Mouse (Mus musculus) E14TG2a.4 (cell line): Measurements from ENCODE around the gene Cx3cl1.

ENCODE experiments used
- H3K27me3 ChIP-seq: 2 replicates; pipeline ENCODE4 v1.6.1; 2014; ENCODE audit warnings: low read length, control low read depth; ENCODE audit not compliant: insufficient read depth
- H3K36me3 ChIP-seq: 2 replicates; pipeline ENCODE4 v1.6.1; 2014; ENCODE audit warnings: low read length, control low read depth; ENCODE audit not compliant: insufficient read depth
- H3K4me1 ChIP-seq: replicated peaks from 2 replicates; pipeline ENCODE4 v1.6.1; 2014; ENCODE audit warnings: low read depth, low read length, control low read depth
- H3K4me3 ChIP-seq: replicated peaks from 2 replicates; pipeline ENCODE4 v1.5.1; 2014; ENCODE audit warnings: mild to moderate bottlenecking, low read length
- H3K9me3 ChIP-seq: 2 replicates; pipeline ENCODE4 v1.6.1; 2014; ENCODE audit warnings: low read length, control low read depth
- CTCF ChIP-seq: conservative IDR thresholded peaks from 2 replicates; pipeline ENCODE4 v1.5.1; 2014; ENCODE audit warnings: low read length
- NANOG ChIP-seq: IDR thresholded peaks from 2 replicates; pipeline ENCODE4 v1.6.1; 2014; ENCODE audit warnings: borderline replicate concordance, low read length, mixed read lengths
- POU5F1 ChIP-seq: IDR thresholded peaks from 2 replicates; pipeline ENCODE4 v1.6.1; 2014; ENCODE audit warnings: low read length, borderline replicate concordance

Gene Cx3cl1

GRCm38 (mm10) chr8:94771941-94772670 lies at the start of gene Cx3cl1:
Gene Cx3cl1 (plus strand): TSS chr8:94772009.
- Histone ChIP-seq H3K9me3 (no peaks in the 10 kb centered on the region), H3K4me3 (peak within 1 kb of the TSS; percentile 78), H3K36me3 (no peaks in the 10 kb centered on the region), H3K27me3 (peaks cover 81% of the 10 kb centered on the region), H3K4me1 (peaks cover 15% of the 10 kb centered on the region)
- no peak for TF ChIP-seq POU5F1
- TF ChIP-seq CTCF = no peak
- no peak for TF ChIP-seq NANOG

GRCm38 (mm10) chr8:94725998-94726397 lies 45.8 kb upstream of the Cx3cl1 start:
- Histone ChIP-seq H3K4me3 (no peak overlapping the region), H3K36me3 (no peaks in the 10 kb centered on the region), H3K9me3 (peaks cover 5% of the 10 kb centered on the region), H3K4me1 (no peaks in the 10 kb centered on the region), H3K27me3 (no peaks in the 10 kb centered on the region)
- TF ChIP-seq NANOG (no peak), CTCF (no peak), POU5F1 (no peak)

DNA sequence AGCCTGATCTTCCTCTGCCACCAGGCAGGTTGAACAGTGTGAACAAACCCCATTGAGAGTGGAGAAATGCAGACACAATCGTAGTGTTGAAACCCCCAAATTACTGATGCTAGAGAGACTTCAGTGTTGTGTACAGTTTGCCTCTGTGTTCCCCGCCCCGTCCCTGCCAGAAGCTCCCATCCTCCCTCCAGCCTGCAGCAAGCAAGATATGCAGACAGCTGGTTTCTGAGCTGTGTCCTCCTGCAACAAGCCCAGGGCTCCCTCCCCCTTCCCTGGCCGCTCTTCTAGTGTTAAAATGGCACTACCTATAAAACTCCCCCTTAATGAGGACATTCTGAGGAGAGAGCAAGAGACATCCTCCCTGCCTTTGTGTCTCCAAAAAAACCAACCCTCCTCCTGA lies 42.5 kb upstream of the Cx3cl1 start:
- no peaks in the 10 kb centered on the region for H3K4me1 ChIP-seq
- H3K9me3 ChIP-seq = peaks cover 5% of the 10 kb centered on the region
- no peak for TF ChIP-seq POU5F1
- TF ChIP-seq NANOG = no peak
- TF ChIP-seq CTCF = no peak
- no peaks in the 10 kb centered on the region for H3K27me3 ChIP-seq
- H3K36me3 ChIP-seq = no peaks in the 10 kb centered on the region
- H3K4me3 ChIP-seq = no peak overlapping the region

DNA sequence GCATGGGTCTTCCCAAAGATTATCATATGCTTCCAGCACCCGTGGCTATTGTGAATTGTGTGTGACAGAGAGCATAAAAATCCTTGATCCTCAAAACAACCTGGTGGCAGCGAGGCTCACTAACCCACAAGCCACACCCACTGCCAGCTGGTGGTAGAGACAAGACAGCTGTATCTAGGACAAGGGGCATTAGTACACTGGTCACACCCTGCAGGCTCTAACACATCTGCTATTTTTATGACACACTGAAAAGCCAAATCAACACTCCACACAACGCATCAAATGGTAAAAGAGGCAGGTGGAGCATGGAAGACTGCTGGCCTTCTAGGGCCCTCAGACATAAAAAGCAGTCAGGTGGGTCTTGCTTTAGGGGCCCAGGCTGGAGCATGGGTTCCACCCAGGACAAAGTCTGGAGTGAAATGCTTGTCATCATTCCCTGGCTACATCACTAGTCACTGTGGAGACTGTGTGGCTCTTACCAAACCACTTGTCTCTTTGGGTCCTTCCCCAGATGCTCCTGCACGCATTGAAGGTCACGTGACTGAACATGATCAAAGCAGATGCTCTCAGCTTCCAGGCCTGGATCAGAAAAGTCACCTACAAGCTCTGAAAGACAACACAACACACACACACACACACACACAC lies 37.9 kb upstream of the Cx3cl1 start:
- no peaks in the 10 kb centered on the region for H3K27me3 ChIP-seq
- H3K4me3 ChIP-seq = no peak overlapping the region
- H3K9me3 ChIP-seq = no peaks in the 10 kb centered on the region
- H3K4me1 ChIP-seq = no peaks in the 10 kb centered on the region
- no peaks in the 10 kb centered on the region for H3K36me3 ChIP-seq
- TF ChIP-seq NANOG (no peak), CTCF (no peak), POU5F1 (no peak)

DNA sequence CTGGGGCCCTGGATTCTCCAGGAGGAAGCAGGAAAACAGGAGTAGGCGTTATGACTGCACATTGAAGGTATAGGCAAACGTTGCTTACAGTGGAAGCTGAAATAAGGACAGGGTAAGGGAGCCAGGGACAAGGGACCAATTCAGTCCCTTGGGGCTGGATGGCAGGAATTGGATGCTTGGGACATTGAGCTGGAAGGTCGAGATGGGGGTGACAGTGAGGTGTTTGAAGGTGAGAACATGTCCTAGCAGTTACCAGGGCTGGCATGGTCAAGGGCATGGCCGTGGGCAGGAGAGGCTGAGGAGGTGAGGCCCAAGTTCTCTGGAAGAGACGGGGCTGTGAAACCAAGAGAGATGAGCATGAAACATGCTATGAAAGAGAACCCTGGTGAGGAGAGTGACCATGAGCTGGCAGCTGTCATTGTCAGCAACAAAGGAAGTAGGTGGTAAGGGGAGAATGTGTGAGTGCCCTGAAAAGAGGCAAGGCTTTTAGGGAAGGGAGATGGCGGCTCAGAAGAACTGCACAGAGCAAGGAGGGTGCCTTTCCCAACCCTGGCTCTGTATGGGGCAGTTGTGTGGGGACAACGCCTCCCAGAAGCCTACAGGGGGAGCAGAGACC lies 37.0 kb upstream of the Cx3cl1 start:
- H3K4me1 ChIP-seq = no peaks in the 10 kb centered on the region
- no peak overlapping the region for H3K4me3 ChIP-seq
- H3K36me3 ChIP-seq = no peaks in the 10 kb centered on the region
- TF ChIP-seq NANOG = no peak
- no peak for TF ChIP-seq POU5F1
- TF ChIP-seq CTCF = no peak
- H3K9me3 ChIP-seq = no peaks in the 10 kb centered on the region
- no peaks in the 10 kb centered on the region for H3K27me3 ChIP-seq

DNA sequence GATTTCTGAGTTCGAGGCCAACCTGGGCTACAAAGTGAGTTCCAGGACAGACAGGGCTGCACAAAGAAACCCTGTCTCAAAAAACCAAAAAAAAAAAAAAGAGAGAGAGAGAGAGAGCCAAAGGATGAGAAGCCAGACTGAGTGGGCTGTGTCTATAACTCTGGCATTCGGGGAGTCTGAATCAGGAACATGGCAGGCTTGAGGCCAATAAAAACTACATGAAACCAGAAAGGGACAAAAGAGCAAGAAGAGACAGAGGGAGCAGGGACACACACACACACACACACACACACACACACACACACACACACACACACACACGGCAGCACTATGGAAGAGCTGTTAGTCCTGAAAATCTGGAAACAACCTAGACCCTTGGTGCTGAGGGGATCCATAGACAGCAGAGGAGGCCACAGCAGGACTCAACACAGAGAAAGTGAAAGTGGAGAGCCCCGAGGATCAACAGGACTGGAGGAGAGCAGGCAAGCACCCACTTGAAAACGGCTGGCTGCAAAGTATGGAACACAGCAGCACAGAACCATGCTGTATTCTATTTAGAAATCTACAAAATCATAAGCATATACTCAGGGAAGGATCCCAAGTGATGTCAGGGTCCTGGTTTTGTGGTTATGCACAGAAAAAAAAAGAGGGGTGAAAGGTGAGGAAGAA lies 36.2 kb upstream of the Cx3cl1 start:
- no peak overlapping the region for H3K4me3 ChIP-seq
- no peaks in the 10 kb centered on the region for H3K36me3 ChIP-seq
- H3K4me1 ChIP-seq = no peaks in the 10 kb centered on the region
- H3K27me3 ChIP-seq = no peaks in the 10 kb centered on the region
- TF ChIP-seq POU5F1 = no peak
- no peak for TF ChIP-seq CTCF
- H3K9me3 ChIP-seq = no peaks in the 10 kb centered on the region

DNA sequence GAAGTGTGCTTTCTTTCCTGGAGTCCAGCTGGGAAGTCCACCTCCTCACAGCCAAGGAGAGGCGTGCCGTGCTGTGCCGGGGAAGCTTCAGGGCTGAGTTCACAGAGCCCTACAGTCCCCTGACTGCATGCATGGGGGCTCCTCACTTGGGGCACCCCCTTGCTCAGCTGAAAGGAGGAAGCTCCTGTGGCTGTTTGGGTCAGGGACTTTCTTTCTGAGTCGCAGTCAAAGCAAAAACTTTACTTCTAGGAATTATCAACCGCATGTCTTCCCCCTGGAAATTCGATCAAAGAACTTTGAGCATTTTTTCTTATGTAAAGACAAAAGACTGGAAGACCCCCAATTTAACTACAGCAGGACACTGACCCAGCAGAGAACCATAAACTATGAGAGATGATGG lies 32.0 kb upstream of the Cx3cl1 start:
- TF ChIP-seq CTCF = no peak
- no peak for TF ChIP-seq NANOG
- no peak for TF ChIP-seq POU5F1
- Histone ChIP-seq H3K9me3 (no peaks in the 10 kb centered on the region), H3K36me3 (no peaks in the 10 kb centered on the region), H3K4me1 (no peaks in the 10 kb centered on the region), H3K27me3 (0 out of 2 replicates have a peak, but pooled peaks cover under 1% of the 10 kb centered on the region), H3K4me3 (no peak overlapping the region)

DNA sequence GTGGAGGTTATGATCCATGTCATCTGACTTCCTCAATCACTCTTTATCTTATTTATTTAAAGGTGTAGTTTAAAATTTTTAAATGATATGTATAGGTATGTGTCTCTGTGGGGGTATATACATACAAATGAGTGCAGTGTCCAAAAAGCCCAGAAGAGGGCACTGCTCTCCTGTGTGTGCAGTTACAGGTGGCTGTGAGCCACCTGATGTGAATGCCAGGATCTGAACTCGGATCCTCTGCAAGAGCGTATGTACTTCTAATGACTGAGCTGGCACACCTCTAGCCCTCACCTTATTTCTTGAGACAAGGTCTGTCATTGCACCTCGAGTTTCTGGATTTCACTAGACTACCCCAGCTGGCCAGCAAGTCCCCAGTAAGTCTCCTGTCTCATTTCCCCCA lies 31.2 kb upstream of the Cx3cl1 start:
- H3K4me3 ChIP-seq = no peak overlapping the region
- no peaks in the 10 kb centered on the region for H3K4me1 ChIP-seq
- no peaks in the 10 kb centered on the region for H3K36me3 ChIP-seq
- H3K27me3 ChIP-seq = peaks cover 9% of the 10 kb centered on the region; the same call in 1 of the 2 replicates
- no peaks in the 10 kb centered on the region for H3K9me3 ChIP-seq
- TF ChIP-seq POU5F1 (no peak), CTCF (peak; percentile 55)
